Mouse (Mus musculus): ENCODE results near the gene Tdrd6. TPM values are rescaled to one million over a fixed set of nuclear protein-coding genes. Genes with fewer than 3 reads are reported as not detected.

The Tdrd6 gene
- polyA plus RNA-seq, 2 experiments: 0.59 TPM; not detected in 1

- Histone ChIP-seq H3K27ac (replicated peaks; ENCODE audit: low read depth, low read length) (0 out of 2 replicates have a peak overlapping the region, but pooled peaks have one; percentile 5), H3K9ac (ENCODE audit: low read depth, low read length, severe bottlenecking) (no peak overlapping the region), H3K4me3 (replicated peaks; ENCODE audit: low read length) (no peak overlapping the region), H3K4me1 (ENCODE audit: control insufficient read depth, insufficient read depth, low read length) (no peaks in the 10 kb centered on the region), H3K9me3 (ENCODE audit: control insufficient read depth, low read length) (no peaks in the 10 kb centered on the region), H3K27me3 (ENCODE audit: control insufficient read depth, insufficient read depth, low read length) (no peaks in the 10 kb centered on the region), H3K4me2 (replicated peaks; ENCODE audit: low read depth, low read length, severe bottlenecking) (no peak overlapping the region), H3K36me3 (ENCODE audit: control insufficient read depth, insufficient read depth, low read length) (no peaks in the 10 kb centered on the region)
- DNase-seq (ENCODE audit: low spot score) (peak; percentile 13), ATAC-seq (ENCODE audit: low FRiP score, low read depth) (peak; percentile 50; the same call in 1 of the 2 replicates)
- 31% methylated on average over 8 of the region's 8 CpGs for WGBS
- no peak for TF ChIP-seq POLR2A (IDR thresholded peaks at IDR 0.05; ENCODE audit: borderline replicate concordance, extremely low read depth, insufficient read depth, insufficient read length)
Measured at GRCm38 (mm10) chr17:43581012-43581467, 49.1 kb downstream of the Tdrd6 start.

DNA sequence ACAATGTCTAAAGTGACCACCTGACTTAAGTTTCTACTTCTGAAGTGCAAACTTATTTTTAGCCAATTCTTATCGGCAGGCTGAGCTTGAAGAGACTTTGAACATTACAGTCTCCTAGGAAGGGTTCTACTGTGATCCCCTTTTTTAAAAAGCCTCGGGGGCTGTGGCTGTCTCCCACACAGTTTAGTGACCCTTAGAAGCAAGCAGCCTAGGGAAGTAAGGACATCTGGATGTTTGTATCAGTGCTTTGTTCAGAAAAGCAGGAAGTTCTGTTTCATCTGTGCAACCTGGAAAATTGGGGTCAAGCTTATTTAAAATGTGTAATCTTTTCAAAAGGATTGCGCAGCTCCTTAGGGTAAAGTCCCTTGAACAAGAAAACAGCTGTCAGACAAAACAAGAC lies 49.6 kb downstream of the Tdrd6 start:
- Histone ChIP-seq H3K9me3 (ENCODE audit: control insufficient read depth, low read length) (no peaks in the 10 kb centered on the region), H3K27ac (replicated peaks; ENCODE audit: low read depth, low read length) (no peak overlapping the region), H3K4me2 (replicated peaks; ENCODE audit: low read depth, low read length, severe bottlenecking) (no peak overlapping the region), H3K27me3 (ENCODE audit: control insufficient read depth, insufficient read depth, low read length) (no peaks in the 10 kb centered on the region), H3K4me1 (ENCODE audit: control insufficient read depth, insufficient read depth, low read length) (no peaks in the 10 kb centered on the region), H3K9ac (ENCODE audit: low read depth, low read length, severe bottlenecking) (no peak overlapping the region), H3K4me3 (replicated peaks; ENCODE audit: low read length) (no peak overlapping the region), H3K36me3 (ENCODE audit: control insufficient read depth, insufficient read depth, low read length) (no peaks in the 10 kb centered on the region)
- no peak for TF ChIP-seq POLR2A (IDR thresholded peaks at IDR 0.05; ENCODE audit: borderline replicate concordance, extremely low read depth, insufficient read depth, insufficient read length)
- ATAC-seq (ENCODE audit: low FRiP score, low read depth) (no peak), DNase-seq (ENCODE audit: low spot score) (no peak)
- WGBS: 26% methylated on average over 3 of the region's 3 CpGs

- Histone ChIP-seq H3K9me3 (ENCODE audit: control insufficient read depth, low read length) (no peaks in the 10 kb centered on the region), H3K36me3 (ENCODE audit: control insufficient read depth, insufficient read depth, low read length) (no peaks in the 10 kb centered on the region), H3K4me2 (replicated peaks; ENCODE audit: low read depth, low read length, severe bottlenecking) (no peak overlapping the region), H3K4me3 (replicated peaks; ENCODE audit: low read length) (no peak overlapping the region), H3K4me1 (ENCODE audit: control insufficient read depth, insufficient read depth, low read length) (peaks cover 3% of the 10 kb centered on the region; the same call in 1 of the 2 replicates), H3K27ac (replicated peaks; ENCODE audit: low read depth, low read length) (no peak overlapping the region), H3K9ac (ENCODE audit: low read depth, low read length, severe bottlenecking) (no peak overlapping the region), H3K27me3 (ENCODE audit: control insufficient read depth, insufficient read depth, low read length) (no peaks in the 10 kb centered on the region)
- TF ChIP-seq POLR2A (IDR thresholded peaks at IDR 0.05; ENCODE audit: borderline replicate concordance, extremely low read depth, insufficient read depth, insufficient read length): no peak
- ATAC-seq (ENCODE audit: low FRiP score, low read depth) (no peak), DNase-seq (ENCODE audit: low spot score) (no peak)
- 27% methylated on average over 3 of the region's 3 CpGs for WGBS
Measured at GRCm38 (mm10) chr17:43573624-43574073, 56.5 kb downstream of the Tdrd6 start.

- H3K9ac ChIP-seq (ENCODE audit: low read depth, low read length, severe bottlenecking): no peak overlapping the region
- no peak overlapping the region for H3K4me2 ChIP-seq (replicated peaks; ENCODE audit: low read depth, low read length, severe bottlenecking)
- H3K27ac ChIP-seq (replicated peaks; ENCODE audit: low read depth, low read length): no peak overlapping the region
- no peak for DNase-seq (ENCODE audit: low spot score)
- no peak for TF ChIP-seq POLR2A (IDR thresholded peaks at IDR 0.05; ENCODE audit: borderline replicate concordance, extremely low read depth, insufficient read depth, insufficient read length)
- no peak for ATAC-seq (ENCODE audit: low FRiP score, low read depth)
- H3K9me3 ChIP-seq (ENCODE audit: control insufficient read depth, low read length): no peaks in the 10 kb centered on the region
- H3K4me1 ChIP-seq (ENCODE audit: control insufficient read depth, insufficient read depth, low read length): peaks cover 4% of the 10 kb centered on the region; the same call in 1 of the 2 replicates
- WGBS: 62% methylated on average over 7 of the region's 7 CpGs
- no peaks in the 10 kb centered on the region for H3K27me3 ChIP-seq (ENCODE audit: control insufficient read depth, insufficient read depth, low read length)
- H3K4me3 ChIP-seq (replicated peaks; ENCODE audit: low read length): no peak overlapping the region
- H3K36me3 ChIP-seq (ENCODE audit: control insufficient read depth, insufficient read depth, low read length): no peaks in the 10 kb centered on the region
Measured at GRCm38 (mm10) chr17:43569287-43569686, 60.8 kb downstream of the Tdrd6 start.

DNA sequence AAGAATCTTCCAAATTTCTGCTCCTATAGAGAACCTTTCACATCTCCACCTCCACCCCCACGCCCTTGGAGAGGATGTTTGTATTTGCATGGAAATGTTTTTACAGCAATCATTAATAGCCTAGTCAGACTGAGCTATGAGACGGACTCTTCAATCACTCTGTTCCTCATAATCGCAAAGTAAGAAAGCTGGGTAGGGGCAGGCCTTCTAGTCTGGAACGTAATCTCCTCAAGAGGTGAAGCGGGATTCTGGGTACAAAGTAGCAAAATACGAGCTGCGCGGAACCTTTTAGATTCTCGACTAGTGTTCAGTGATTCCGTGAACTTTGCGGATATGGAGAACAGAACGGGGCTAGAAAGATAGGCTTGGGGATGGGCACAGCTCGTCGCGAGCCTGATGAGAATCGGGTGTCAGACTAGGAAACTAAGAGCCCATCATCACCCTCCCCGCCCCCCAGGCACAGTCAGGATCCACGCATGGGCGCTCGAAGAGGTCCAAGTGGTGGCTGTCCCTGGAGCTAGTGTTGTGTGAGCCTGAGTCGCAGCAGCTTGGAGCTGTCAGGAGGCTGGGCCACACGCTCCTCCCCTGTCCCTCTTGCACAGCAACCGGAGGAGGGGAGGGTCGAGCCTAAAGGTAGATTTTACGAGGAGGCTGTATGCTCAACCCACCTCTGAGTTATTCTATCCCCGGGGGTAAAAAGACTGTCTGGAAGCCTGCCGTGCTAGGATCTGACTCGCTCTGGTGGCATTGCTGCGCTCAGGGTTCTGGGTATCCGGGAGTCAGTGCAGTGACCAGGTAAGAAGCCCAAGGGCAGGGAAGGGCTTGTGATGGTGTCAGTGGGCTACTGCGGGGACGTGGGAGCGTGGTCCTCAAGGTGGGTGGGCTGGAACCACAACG lies 61.9 kb downstream of the Tdrd6 start, which contains the start of gene Pla2g7:
Gene Pla2g7, plus strand, starts transcription at position 107 of the 897 bp plus-strand sequence.
- Histone ChIP-seq H3K27ac (replicated peaks; ENCODE audit: low read depth, low read length) (no peak within 1 kb of the TSS), H3K4me2 (replicated peaks; ENCODE audit: low read depth, low read length, severe bottlenecking) (peak within 1 kb of the TSS; percentile 74), H3K9me3 (ENCODE audit: control insufficient read depth, low read length) (no peaks in the 10 kb centered on the region), H3K36me3 (ENCODE audit: control insufficient read depth, insufficient read depth, low read length) (no peaks in the 10 kb centered on the region), H3K27me3 (ENCODE audit: control insufficient read depth, insufficient read depth, low read length) (no peaks in the 10 kb centered on the region), H3K9ac (ENCODE audit: low read depth, low read length, severe bottlenecking) (peak within 1 kb of the TSS; percentile 60), H3K4me1 (ENCODE audit: control insufficient read depth, insufficient read depth, low read length) (peaks cover 4% of the 10 kb centered on the region; the same call in 1 of the 2 replicates), H3K4me3 (replicated peaks; ENCODE audit: low read length) (peak within 1 kb of the TSS; percentile 42)
- peak; percentile 82 for ATAC-seq (ENCODE audit: low FRiP score, low read depth)
- WGBS: 1% methylated on average over 34 of the region's 34 CpGs
- TF ChIP-seq POLR2A (IDR thresholded peaks at IDR 0.05; ENCODE audit: borderline replicate concordance, extremely low read depth, insufficient read depth, insufficient read length): no peak
- peak; percentile 18 for DNase-seq (ENCODE audit: low spot score)

Measured in limb, embryonic 14.5 days (tissue).